Mouse (Mus musculus) CD4-positive, CD25-positive, alpha-beta regulatory T cell, adult 4 months (primary cell): Measurements from ENCODE around the gene Slc25a10. TPM values are rescaled to one million over a fixed set of nuclear protein-coding genes. Genes with fewer than 3 reads are reported as not detected.

Experiments used
- ATAC-seq: one replicate; pipeline ENCODE4 v1.8.0; 2017
- polyA plus RNA-seq, 2 experiments: library from polyadenylated mRNA; unstranded; fragments of 100-300 nt; shearing (Covaris generic); gene quantifications; one replicate each; pipeline ENCODE4 v1.2.1; 2017

Slc25a10 gene
- polyA plus RNA-seq, 2 experiments from 2014 or later = 11.0 to 14.3 TPM

- no peak for ATAC-seq
These were observed 50.3 kb downstream of the Slc25a10 start for GRCm38 (mm10) chr11:120541907-120542306.

DNA sequence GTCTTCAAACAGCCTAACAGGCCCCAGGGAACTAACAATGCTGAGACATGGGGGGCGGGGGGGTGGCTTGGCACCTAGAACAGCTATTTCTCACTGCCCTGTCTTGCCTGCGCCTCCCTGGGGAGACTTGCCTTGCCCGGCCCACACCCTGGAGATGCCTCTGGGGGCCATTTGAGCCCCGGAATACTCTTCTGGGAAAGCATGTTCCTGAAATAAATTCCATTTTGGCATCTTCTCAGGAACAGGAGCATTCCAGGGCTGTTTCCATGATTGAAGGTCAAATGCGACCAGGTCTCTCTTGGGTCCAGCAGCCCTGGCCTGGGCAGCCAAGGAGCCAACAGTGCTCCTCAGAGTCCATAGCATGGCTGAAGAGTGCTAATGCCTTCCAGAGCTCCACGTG is 50.7 kb downstream of the Slc25a10 start:
- ATAC-seq = no peak

- no peak for ATAC-seq
These were observed 54.3 kb downstream of the Slc25a10 start for GRCm38 (mm10) chr11:120545964-120546363.

DNA sequence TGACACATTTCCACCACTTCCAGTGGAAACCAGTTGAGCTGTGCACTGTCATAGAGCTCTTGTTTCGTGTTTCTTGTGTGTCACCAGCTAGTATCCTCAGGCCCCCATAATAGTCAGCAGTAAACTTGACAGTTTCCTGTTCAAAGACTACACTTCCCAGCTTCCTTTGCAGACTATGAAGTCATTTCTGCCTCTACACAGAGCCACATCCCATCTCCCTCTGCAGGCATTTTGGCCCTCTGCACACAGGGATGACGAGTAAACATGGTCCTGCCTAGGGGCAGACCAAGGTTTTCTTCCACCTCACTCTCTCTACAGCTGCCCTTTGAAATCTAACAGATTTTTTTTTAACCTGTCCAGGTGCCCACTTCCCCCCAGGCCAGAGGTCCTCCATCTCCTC is 55.8 kb downstream of the Slc25a10 start:
- peak; percentile 49 for ATAC-seq

DNA sequence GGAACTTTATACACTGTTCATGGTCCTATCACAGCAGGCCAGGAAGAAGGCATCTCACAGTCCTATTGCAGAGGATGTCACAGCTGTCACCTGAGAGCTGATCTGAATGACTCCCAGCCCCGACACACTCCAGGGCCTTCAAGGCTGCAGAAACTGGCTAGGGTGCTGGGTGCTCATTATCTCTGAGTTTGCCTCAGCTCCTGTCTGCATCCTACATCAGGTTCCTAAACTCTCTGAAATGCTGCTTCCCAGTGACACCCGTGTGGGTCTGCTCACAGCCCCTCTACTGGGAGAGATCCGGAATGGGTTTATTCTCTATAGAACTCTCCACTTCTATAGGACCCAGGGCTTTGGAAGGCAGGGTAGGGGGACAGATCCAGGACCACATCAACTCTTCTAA is 56.6 kb downstream of the Slc25a10 start:
- no peak for ATAC-seq

DNA sequence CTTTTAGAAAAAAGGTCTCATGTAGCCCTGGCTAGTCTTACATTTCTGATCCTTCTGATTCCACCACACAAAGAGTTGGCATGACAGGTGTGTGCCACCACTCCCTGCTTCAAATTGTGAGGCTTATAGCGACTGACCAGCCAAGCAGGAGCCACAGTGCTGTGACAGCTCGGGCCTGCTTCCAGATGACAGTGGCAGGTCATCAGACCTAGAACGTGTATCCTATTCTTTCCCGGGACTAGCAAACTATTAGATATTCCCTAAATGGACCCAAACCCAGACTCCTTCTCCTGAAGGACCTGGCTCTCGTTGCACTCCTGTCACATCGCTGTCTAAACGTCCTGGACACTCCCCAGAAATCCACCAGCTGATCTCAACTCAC is 57.1 kb downstream of the Slc25a10 start:
- no peak for ATAC-seq

Other genes starting within 250 kb of the Slc25a10 start
- 1,000 to 10,000 TPM; 2,387 to 3,192 TPM for gene Actg1, start 143.3 kb upstream of the Slc25a10 start, polyA plus RNA-seq
- under 1 TPM; 0.67 to 0.99 TPM for gene Fscn2, start 130.3 kb upstream of the Slc25a10 start, polyA plus RNA-seq
- gene Faap100, start 113.1 kb upstream of the Slc25a10 start, polyA plus RNA-seq = 10 to 100 TPM; 17.8 to 27.0 TPM
- gene Nploc4, start 54.1 kb upstream of the Slc25a10 start, polyA plus RNA-seq = 10 to 100 TPM in 1 of 2 experiments, 1 to 10 TPM in 1; 9.5 to 11.0 TPM
- not detected for gene Tspan10, start 49.2 kb upstream of the Slc25a10 start, polyA plus RNA-seq
- under 1 TPM in 1 of 2 experiments, not detected in 1; 0.83 TPM for gene Pde6g, start 38.3 kb upstream of the Slc25a10 start, polyA plus RNA-seq
- gene Oxld1, start 33.8 kb upstream of the Slc25a10 start, polyA plus RNA-seq = 1 to 10 TPM; 3.5 to 4.6 TPM
- gene Ccdc137, start 33.7 kb upstream of the Slc25a10 start, polyA plus RNA-seq = 10 to 100 TPM; 19.8 to 27.7 TPM
- gene Arl16, start 24.2 kb upstream of the Slc25a10 start, polyA plus RNA-seq = 10 to 100 TPM; 34.8 to 44.8 TPM
- 10 to 100 TPM; 67.0 to 68.0 TPM for gene Mrpl12, start 7.2 kb upstream of the Slc25a10 start, polyA plus RNA-seq
- not detected for gene Gcgr, start 38.9 kb downstream of the Slc25a10 start, polyA plus RNA-seq
- 100 to 1,000 TPM; 114 to 126 TPM for gene Mcrip1, start 57.9 kb downstream of the Slc25a10 start, polyA plus RNA-seq
- not detected for gene Ppp1r27, start 59.3 kb downstream of the Slc25a10 start, polyA plus RNA-seq
- gene P4hb, start 81.4 kb downstream of the Slc25a10 start, polyA plus RNA-seq = 100 to 1,000 TPM; 162 to 169 TPM
- gene Arhgdia, start 89.8 kb downstream of the Slc25a10 start, polyA plus RNA-seq = 100 to 1,000 TPM; 554 to 866 TPM
- 10 to 100 TPM in 1 of 2 experiments, 1 to 10 TPM in 1; 8.5 to 42.6 TPM for gene Alyref, start 106.5 kb downstream of the Slc25a10 start, polyA plus RNA-seq
- 100 to 1,000 TPM; 122 to 134 TPM for gene Anapc11, start 106.6 kb downstream of the Slc25a10 start, polyA plus RNA-seq
- not detected for gene Npb, start 116.6 kb downstream of the Slc25a10 start, polyA plus RNA-seq
- gene Pcyt2, start 126.1 kb downstream of the Slc25a10 start, polyA plus RNA-seq = 100 to 1,000 TPM; 101 to 179 TPM
- 10 to 100 TPM; 66.4 to 66.7 TPM for gene Sirt7, start 133.4 kb downstream of the Slc25a10 start, polyA plus RNA-seq
- gene Mafg, start 141.8 kb downstream of the Slc25a10 start, polyA plus RNA-seq = 10 to 100 TPM; 11.3 to 16.0 TPM
- 1 to 10 TPM; 1.5 to 1.8 TPM for gene Pycr1, start 151.9 kb downstream of the Slc25a10 start, polyA plus RNA-seq
- not detected for gene Myadml2, start 156.3 kb downstream of the Slc25a10 start, polyA plus RNA-seq
- gene Notum, start 169.3 kb downstream of the Slc25a10 start, polyA plus RNA-seq = not detected
- 100 to 1,000 TPM in 1 of 2 experiments, 10 to 100 TPM in 1; 82.3 to 134 TPM for gene Aspscr1, start 181.1 kb downstream of the Slc25a10 start, polyA plus RNA-seq
- 100 to 1,000 TPM; 152 to 156 TPM for gene Cenpx, start 221.9 kb downstream of the Slc25a10 start, polyA plus RNA-seq
- gene Lrrc45, start 222.1 kb downstream of the Slc25a10 start, polyA plus RNA-seq = 10 to 100 TPM; 26.8 to 34.4 TPM
- gene Rac3, start 229.6 kb downstream of the Slc25a10 start, polyA plus RNA-seq = not detected
- 10 to 100 TPM; 15.1 to 17.4 TPM for gene Dcxr, start 235.4 kb downstream of the Slc25a10 start, polyA plus RNA-seq
- gene Cbr2, start 240.3 kb downstream of the Slc25a10 start, polyA plus RNA-seq = not detected